Mouse (Mus musculus) MEL (cell line): Measurements from ENCODE around the gene Sla2. TPM values are rescaled to one million over a fixed set of nuclear protein-coding genes. Genes with fewer than 3 reads are reported as not detected.

ENCODE experiments used
- DNase-seq: peaks from one replicate; pipeline ENCODE4 v3.0.0; 2011; ENCODE audit warnings: low read depth, low spot score
- H3K27ac ChIP-seq: 2 replicates; pipeline ENCODE4 v1.5.1; 2012; ENCODE audit warnings: low read depth, mild to moderate bottlenecking, control low read depth, low read length, moderate library complexity; ENCODE audit not compliant: control insufficient read depth
- H3K27me3 ChIP-seq, 2 experiments: fragments of 150-350 bp in 1 of 2; sonication (generic) in 1 of 2; 2 replicates each; pipeline ENCODE4 v1.6.1; 2012; ENCODE audit warnings: low read length in 2 of 2, mild to moderate bottlenecking in 2 of 2, improper control_type of control experiment in 1 of 2, moderate library complexity in 1 of 2; ENCODE audit not compliant: insufficient read depth in 2 of 2, control insufficient read depth in 1 of 2
- H3K36me3 ChIP-seq, 2 experiments: 2 replicates each; pipeline ENCODE4 v1.6.1; 2012 to 2014; ENCODE audit warnings: low read length in 2 of 2, improper control_type of control experiment in 1 of 2, inconsistent platforms in 1 of 2, mild to moderate bottlenecking in 1 of 2; ENCODE audit not compliant: insufficient read depth in 2 of 2, control insufficient read depth in 1 of 2
- H3K4me1 ChIP-seq, 2 experiments: fragments of 150-350 bp in 1 of 2; sonication (generic) in 1 of 2; 2 replicates each; pipeline ENCODE4 v1.6.1; 2012; ENCODE audit warnings: low read length in 2 of 2, improper control_type of control experiment in 1 of 2, mild to moderate bottlenecking in 1 of 2; ENCODE audit not compliant: insufficient read depth in 2 of 2, control insufficient read depth in 1 of 2
- H3K4me3 ChIP-seq, 2 experiments: fragments of 150-350 bp in 1 of 2; sonication (generic) in 1 of 2; 2 replicates each; pipeline ENCODE4 v1.5.1; 2012; ENCODE audit warnings: low read depth in 2 of 2, low read length in 2 of 2, mild to moderate bottlenecking in 2 of 2, moderate library complexity in 2 of 2, control low read depth in 1 of 2, improper control_type of control experiment in 1 of 2; ENCODE audit not compliant: control insufficient read depth in 1 of 2, insufficient read depth in 1 of 2
- H3K79me2 ChIP-seq: 2 replicates; pipeline ENCODE4 v1.6.1; 2012; ENCODE audit warnings: mild to moderate bottlenecking, low read length, moderate library complexity; ENCODE audit not compliant: control insufficient read depth, poor library complexity, insufficient read depth
- H3K9ac ChIP-seq: 2 replicates; pipeline ENCODE4 v1.6.1; 2012; ENCODE audit warnings: low read depth, mild to moderate bottlenecking, control low read depth, low read length, moderate library complexity; ENCODE audit not compliant: control insufficient read depth, poor library complexity, severe bottlenecking
- H3K9me3 ChIP-seq: fragments of 150-350 bp; sonication (generic); replicated peaks from 2 replicates; pipeline ENCODE4 v1.6.1; 2012; ENCODE audit warnings: mild to moderate bottlenecking, low read length, improper control_type of control experiment, moderate library complexity; ENCODE audit not compliant: insufficient read depth
- CHD1 ChIP-seq: IDR thresholded peaks from 2 replicates; pipeline ENCODE4 v1.6.1; 2012; ENCODE audit warnings: low read depth, mild to moderate bottlenecking, inconsistent platforms, low read length, improper control_type of control experiment
- CHD2 ChIP-seq: IDR thresholded peaks from 2 replicates; pipeline ENCODE4 v1.6.1; 2011; ENCODE audit warnings: low read length, improper control_type of control experiment
- ETS1 ChIP-seq: IDR thresholded peaks from 2 replicates; pipeline ENCODE4 v1.6.1; 2012; ENCODE audit warnings: low read depth, mild to moderate bottlenecking, inconsistent platforms, low read length, improper control_type of control experiment, moderate library complexity
- GATA1 ChIP-seq: IDR thresholded peaks from 2 replicates; pipeline ENCODE4 v1.6.1; 2011; ENCODE audit warnings: low read depth, low read length, improper control_type of control experiment
- JUND ChIP-seq: IDR thresholded peaks from 2 replicates; pipeline ENCODE4 v1.6.1; 2011; ENCODE audit warnings: low read depth, mild to moderate bottlenecking, improper control_type of control experiment, low read length
- MAFK ChIP-seq: IDR thresholded peaks from 2 replicates; pipeline ENCODE4 v1.6.1; 2011; ENCODE audit warnings: low read depth, mild to moderate bottlenecking, low read length, improper control_type of control experiment, borderline replicate concordance
- MAZ ChIP-seq: IDR thresholded peaks from 2 replicates; pipeline ENCODE4 v1.6.1; 2012; ENCODE audit warnings: low read depth, mild to moderate bottlenecking, inconsistent platforms, low read length, improper control_type of control experiment
- MEF2A ChIP-seq: IDR thresholded peaks from 2 replicates; pipeline ENCODE4 v1.6.1; 2014; ENCODE audit warnings: low read depth, mild to moderate bottlenecking, inconsistent platforms, low read length, improper control_type of control experiment; ENCODE audit not compliant: poor library complexity, insufficient replicate concordance, severe bottlenecking; ENCODE audit errors: extremely low read depth
- MYB ChIP-seq: IDR thresholded peaks from 2 replicates; pipeline ENCODE4 v1.6.1; 2011; ENCODE audit warnings: mild to moderate bottlenecking, low read depth, low read length, improper control_type of control experiment
- MYC ChIP-seq: IDR thresholded peaks from 2 replicates; pipeline ENCODE4 v1.6.1; 2011; ENCODE audit warnings: low read depth, mild to moderate bottlenecking, low read length, improper control_type of control experiment, moderate library complexity
- NRF1 ChIP-seq: IDR thresholded peaks from 2 replicates; pipeline ENCODE4 v1.6.1; 2014; ENCODE audit warnings: low read depth, mild to moderate bottlenecking, inconsistent platforms, low read length, improper control_type of control experiment, moderate library complexity; ENCODE audit not compliant: poor library complexity, insufficient read depth, severe bottlenecking
- POLR2A ChIP-seq, 2 experiments: IDR thresholded peaks; 2 replicates each; pipeline ENCODE4 v1.6.1; 2011 to 2012; ENCODE audit warnings: low read length in 2 of 2, mild to moderate bottlenecking in 2 of 2, control low read depth in 1 of 2, improper control_type of control experiment in 1 of 2, low read depth in 1 of 2, moderate library complexity in 1 of 2; ENCODE audit not compliant: control insufficient read depth in 1 of 2, insufficient read depth in 1 of 2, poor library complexity in 1 of 2
- POLR2AphosphoS2 ChIP-seq: IDR thresholded peaks from 2 replicates; pipeline ENCODE4 v1.6.1; 2011; ENCODE audit warnings: low read length, improper control_type of control experiment
- RAD21 ChIP-seq: IDR thresholded peaks from 2 replicates; pipeline ENCODE4 v1.6.1; 2011; ENCODE audit warnings: mild to moderate bottlenecking, low read depth, low read length, improper control_type of control experiment
- SIN3A ChIP-seq: IDR thresholded peaks from 2 replicates; pipeline ENCODE4 v1.6.1; 2012; ENCODE audit warnings: low read length, improper control_type of control experiment, inconsistent platforms
- TAL1 ChIP-seq: IDR thresholded peaks from 2 replicates; pipeline ENCODE4 v1.6.1; 2012; ENCODE audit warnings: mild to moderate bottlenecking, inconsistent platforms, low read length, moderate library complexity, mixed read lengths
- USF1 ChIP-seq: IDR thresholded peaks from 2 replicates; pipeline ENCODE4 v1.6.1; 2014; ENCODE audit warnings: low read depth, mild to moderate bottlenecking, inconsistent platforms, low read length, improper control_type of control experiment, moderate library complexity
- polyA plus RNA-seq, 2 experiments: library from polyadenylated mRNA; stranded (reverse) in 1 of 2; unstranded in 1 of 2; fragments of >175 nt in 1 of 2; fragments of >200 nt in 1 of 2; gene quantifications; 2 replicates each; pipeline versions ENCODE4 v1.2.1 to v1.2.4; 2012; ENCODE audit warnings: low replicate concordance in 2 of 2, low read depth in 1 of 2; ENCODE audit not compliant: insufficient read length in 2 of 2, insufficient read depth in 1 of 2, missing spikeins in 1 of 2
- total RNA-seq: library from RNA; depleted of rRNA; stranded (reverse); fragments of 300-350 nt; gene quantifications from 2 replicates; pipeline ENCODE4 v1.2.3, GENCODE M21; 2012

The Sla2 gene
- total and polyA plus RNA-seq, 3 experiments, result 0.40 to 9.0 TPM; not detected in 1

DNA sequence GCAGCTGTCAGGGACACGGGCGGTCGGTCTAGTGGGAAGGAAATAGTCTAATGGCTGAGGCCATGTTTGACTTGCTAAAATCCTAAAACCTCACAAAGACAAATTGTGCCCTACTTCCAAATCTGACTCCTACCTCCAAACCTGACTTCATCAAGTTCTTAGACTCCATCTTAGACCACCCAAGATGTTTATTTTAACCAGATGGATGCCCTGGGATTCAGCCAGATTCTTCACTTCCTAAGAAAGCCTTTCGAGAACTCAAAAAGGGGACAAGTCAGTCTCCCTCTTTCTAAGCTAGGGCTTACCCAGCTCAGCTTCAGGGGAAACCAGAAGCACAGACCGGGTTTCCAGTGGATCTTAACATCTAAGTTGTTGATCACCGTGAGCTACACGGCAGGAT, 28.3 kb downstream of the Sla2 start:
- Histone ChIP-seq H3K79me2 (peaks cover 21% of the 10 kb centered on the region), H3K36me3 (peaks cover 2 to 4% of the 10 kb centered on the region in 2 experiments; a peak in 3 of 4 replicates), H3K4me1 (peaks cover 0 to 4% of the 10 kb centered on the region in 2 experiments; a peak in 2 of 4 replicates), H3K9me3 (no peaks in the 10 kb centered on the region), H3K27me3 (no peaks in the 10 kb centered on the region), H3K4me3 (no peak overlapping the region)
- DNase-seq, result no peak
- TF ChIP-seq MAFK, result no peak
- no peak for TF ChIP-seq MYB
- no peak for TF ChIP-seq NRF1
- TF ChIP-seq ETS1, result no peak
- no peak for TF ChIP-seq CHD2
- TF ChIP-seq MEF2A, result no peak
- no peak for TF ChIP-seq MAZ
- TF ChIP-seq POLR2A (IDR thresholded peaks at IDR 0.05; ENCODE audit: control insufficient read depth in 1 of 2, insufficient read depth in 1 of 2, low read depth in 1 of 2, low read length in 2 of 2, poor library complexity in 1 of 2), result no peak
- no peak for TF ChIP-seq MYC
- no peak for TF ChIP-seq CHD1
- TF ChIP-seq RAD21, result no peak
- TF ChIP-seq GATA1, result no peak
- TF ChIP-seq TAL1, result no peak
- no peak for TF ChIP-seq JUND
- TF ChIP-seq POLR2AphosphoS2, result no peak
- no peak for TF ChIP-seq SIN3A
- TF ChIP-seq, all 39 proteins: peak for 0
- Histone ChIP-seq H3K27ac (no peak overlapping the region), H3K9ac (no peak overlapping the region)

DNA sequence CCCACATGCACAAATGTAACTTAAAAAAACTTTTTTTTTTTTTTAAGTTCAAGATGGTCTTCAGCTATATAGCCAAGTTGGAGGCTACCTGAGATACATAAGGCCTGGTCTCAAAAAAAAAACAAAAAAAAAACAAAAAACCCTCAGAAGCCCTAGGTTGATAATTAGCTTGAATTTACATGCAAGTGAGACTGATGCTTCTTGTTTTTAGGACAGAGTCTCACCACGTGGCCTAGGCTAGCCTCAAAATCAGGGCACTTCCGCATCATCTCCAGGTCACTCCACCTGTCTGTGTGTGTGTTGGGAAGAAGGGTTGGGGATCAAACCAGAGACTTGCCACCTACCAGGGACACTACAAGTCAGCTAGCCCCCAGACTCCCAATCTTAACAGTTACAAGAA, 29.2 kb downstream of the Sla2 start, which contains the start of gene 4930518I15Rik:
4930518I15Rik (minus strand) TSS at position 112 of the 400 bp plus-strand sequence.
- no peak within 1 kb of the TSS for H3K27ac ChIP-seq
- H3K9ac ChIP-seq, result no peak within 1 kb of the TSS
- peaks cover 14% of the 10 kb centered on the region for H3K79me2 ChIP-seq
- DNase-seq, result no peak
- TF ChIP-seq NRF1, result no peak
- no peak for TF ChIP-seq GATA1
- no peak for TF ChIP-seq USF1
- no peak for TF ChIP-seq SIN3A
- TF ChIP-seq ETS1, result no peak
- H3K4me1 ChIP-seq, result peaks cover 0 to 4% of the 10 kb centered on the region in 2 experiments; a peak in 1 of 4 replicates
- H3K4me3 ChIP-seq, result no peak within 1 kb of the TSS
- no peaks in the 10 kb centered on the region for H3K27me3 ChIP-seq
- no peaks in the 10 kb centered on the region for H3K9me3 ChIP-seq
- H3K36me3 ChIP-seq, result peaks cover 2 to 4% of the 10 kb centered on the region in 2 experiments; a peak in 3 of 4 replicates
